Mouse (Mus musculus) midbrain, embryonic 11.5 days (tissue): ENCODE measurements around the gene Shc2. TPM values are rescaled to one million over a fixed set of nuclear protein-coding genes. Genes with fewer than 3 reads are reported as not detected.

Source experiments
- ATAC-seq: fragments of 200-750 bp; cut with Nextera tagmentation; 2 replicates; pipeline ENCODE4 v1.8.0; 2017; ENCODE audit warnings: moderate TSS enrichment, moderate library complexity; ENCODE audit not compliant: low FRiP score
- DNase-seq: peaks from one replicate; pipeline ENCODE4 v3.0.0; 2015; ENCODE audit warnings: low spot score; ENCODE audit errors: missing footprints
- H3K27ac ChIP-seq: fragments of 300-500 bp; sonication (generic); 2 replicates; pipeline ENCODE4 v1.5.1; 2014; ENCODE audit warnings: low read depth, low read length
- H3K27me3 ChIP-seq: fragments of 300-500 bp; sonication (generic); 2 replicates; pipeline ENCODE4 v1.6.1; 2014; ENCODE audit warnings: mild to moderate bottlenecking, low read length, moderate library complexity, mixed read lengths; ENCODE audit not compliant: control insufficient read depth, insufficient read depth
- H3K36me3 ChIP-seq: fragments of 300-500 bp; sonication (generic); 2 replicates; pipeline ENCODE4 v1.6.1; 2014; ENCODE audit warnings: mild to moderate bottlenecking, low read length, moderate library complexity, mixed read lengths; ENCODE audit not compliant: control insufficient read depth, insufficient read depth
- H3K4me1 ChIP-seq: fragments of 300-500 bp; sonication (generic); 2 replicates; pipeline ENCODE4 v1.6.1; 2014; ENCODE audit warnings: low read length; ENCODE audit not compliant: control insufficient read depth, insufficient read depth
- H3K4me2 ChIP-seq: fragments of 300-500 bp; sonication (generic); 2 replicates; pipeline ENCODE4 v1.6.1; 2014; ENCODE audit warnings: mild to moderate bottlenecking, moderate library complexity
- H3K4me3 ChIP-seq: fragments of 300-500 bp; sonication (generic); 2 replicates; pipeline ENCODE4 v1.5.1; 2014; ENCODE audit warnings: low read depth, low read length
- H3K9ac ChIP-seq: fragments of 300-500 bp; sonication (generic); 2 replicates; pipeline ENCODE4 v1.6.1; 2014; ENCODE audit warnings: low read length
- H3K9me3 ChIP-seq: fragments of 300-500 bp; sonication (generic); 2 replicates; pipeline ENCODE4 v1.6.1; 2016; ENCODE audit warnings: low read length; ENCODE audit not compliant: control insufficient read depth
- WGBS: fragments of 180-500 bp; shearing (Covaris S2); extraction: QIAGEN DNeasy Blood & Tissue Kit; methylation state at CpG from one replicate; pipeline ENCODE4 v1.1.7; 2014; 5-methylcytosine and 5-hydroxymethylcytosine counted together
- polyA plus RNA-seq: library from polyadenylated mRNA; unstranded; fragments of >200 nt; fragmentation: Nextera tagmentation; extraction: Ambion mirVana; gene quantifications from 2 replicates; pipeline ENCODE4 v1.2.1, GENCODE M21; 2014

The Shc2 gene
- polyA plus RNA-seq, 1 experiment from 2014 or later: 13.0 TPM

GRCm38 (mm10) chr10:79668771-79669575, 31.3 kb upstream of the Shc2 start, which contains the start of gene Tpgs1:
Tpgs1 (plus strand) TSS chr10:79669369.
- ATAC-seq (peak; percentile 80), DNase-seq (peak; percentile 100)
- Histone ChIP-seq H3K4me1 (peaks cover 17% of the 10 kb centered on the region), H3K27ac (peak within 1 kb of the TSS; percentile 96), H3K27me3 (no peaks in the 10 kb centered on the region), H3K9ac (peak within 1 kb of the TSS; percentile 92), H3K4me3 (peak within 1 kb of the TSS; percentile 95), H3K9me3 (no peaks in the 10 kb centered on the region), H3K4me2 (peak within 1 kb of the TSS; percentile 79), H3K36me3 (no peaks in the 10 kb centered on the region)
- under 1% methylated on average over 45 of the region's 45 CpGs for WGBS

GRCm38 (mm10) chr10:79668076-79668475, 30.4 kb upstream of the Shc2 start:
- H3K4me1 ChIP-seq: peaks cover 17% of the 10 kb centered on the region
- WGBS: 86% methylated on average over 5 of the region's 5 CpGs
- no peaks in the 10 kb centered on the region for H3K9me3 ChIP-seq
- H3K4me2 ChIP-seq: no peak overlapping the region; the same call in 1 of the 2 replicates
- H3K27me3 ChIP-seq: no peaks in the 10 kb centered on the region
- H3K27ac ChIP-seq: peak overlapping the region; percentile 96; the same call in 1 of the 2 replicates
- H3K9ac ChIP-seq: peak overlapping the region; percentile 33; the same call in 1 of the 2 replicates
- no peak for DNase-seq
- H3K4me3 ChIP-seq: no peak overlapping the region
- no peaks in the 10 kb centered on the region for H3K36me3 ChIP-seq
- ATAC-seq: no peak

DNA sequence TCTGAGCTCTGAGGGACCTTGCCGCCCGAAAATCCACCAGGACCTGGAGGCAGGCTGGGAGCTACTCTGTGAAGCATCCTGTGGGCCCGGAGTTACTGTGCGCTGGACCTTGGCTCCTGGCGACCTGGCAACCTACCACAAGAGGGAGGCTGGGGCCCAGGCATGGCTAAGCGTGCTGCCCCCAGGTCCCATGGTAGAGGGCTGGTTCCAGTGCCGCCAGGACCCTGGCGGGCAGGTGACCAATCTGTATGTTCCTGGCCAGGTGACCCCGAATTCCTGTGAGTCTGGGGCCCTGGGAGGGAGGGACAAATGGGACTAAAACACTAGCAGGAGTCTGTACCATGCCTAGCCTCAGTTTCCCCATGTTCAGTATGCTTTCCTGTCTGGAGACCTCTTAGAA, 28.8 kb upstream of the Shc2 start:
- Histone ChIP-seq H3K9me3 (no peaks in the 10 kb centered on the region), H3K4me2 (no peak overlapping the region), H3K4me1 (peaks cover 17% of the 10 kb centered on the region), H3K4me3 (no peak overlapping the region), H3K36me3 (no peaks in the 10 kb centered on the region), H3K27ac (no peak overlapping the region), H3K27me3 (no peaks in the 10 kb centered on the region), H3K9ac (no peak overlapping the region)
- WGBS: 66% methylated on average over 9 of the region's 9 CpGs
- no peak for DNase-seq
- no peak for ATAC-seq

- H3K4me2 ChIP-seq: no peak overlapping the region
- H3K9me3 ChIP-seq: no peaks in the 10 kb centered on the region
- H3K27me3 ChIP-seq: no peaks in the 10 kb centered on the region
- H3K4me3 ChIP-seq: no peak overlapping the region
- DNase-seq: no peak
- 91% methylated on average over 8 of the region's 8 CpGs for WGBS
- H3K36me3 ChIP-seq: no peaks in the 10 kb centered on the region
- H3K27ac ChIP-seq: no peak overlapping the region
- H3K9ac ChIP-seq: no peak overlapping the region
- H3K4me1 ChIP-seq: peaks cover 6% of the 10 kb centered on the region
- ATAC-seq: no peak
Observed at GRCm38 (mm10) chr10:79665051-79665450, 27.3 kb upstream of the Shc2 start.

DNA sequence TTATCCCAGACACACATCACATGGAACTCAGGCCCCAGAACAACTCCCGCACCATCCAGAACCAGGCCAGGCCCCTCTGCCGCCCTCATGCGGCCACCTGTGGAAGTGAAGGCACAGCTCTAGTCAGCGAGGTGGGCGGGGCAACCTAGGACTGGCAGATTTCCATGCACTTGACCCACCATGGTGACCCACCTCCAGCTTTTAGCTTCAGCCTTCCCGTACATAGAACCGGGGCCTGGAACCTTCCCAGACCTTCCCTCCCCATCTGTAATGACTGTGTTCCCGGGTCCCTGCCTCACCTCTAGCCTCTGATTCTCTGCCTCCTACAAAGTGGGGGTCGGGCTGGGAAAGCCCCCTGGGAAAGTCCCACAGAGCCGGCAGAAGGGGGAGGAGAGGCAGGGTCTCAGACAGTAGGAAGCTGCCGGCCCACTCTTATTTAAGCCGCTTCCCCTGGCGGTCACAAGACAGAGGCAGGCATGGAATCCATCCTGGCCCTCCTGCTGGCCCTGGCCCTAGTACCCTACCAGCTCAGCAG, 26.5 kb upstream of the Shc2 start, which contains the start of gene Madcam1:
Gene Madcam1, plus strand, starts transcription at position 429 of the 535 bp plus-strand sequence.
- Histone ChIP-seq H3K9me3 (no peaks in the 10 kb centered on the region), H3K27me3 (no peaks in the 10 kb centered on the region), H3K4me2 (no peak within 1 kb of the TSS), H3K4me1 (peaks cover 5% of the 10 kb centered on the region; the same call in 1 of the 2 replicates), H3K36me3 (no peaks in the 10 kb centered on the region), H3K4me3 (no peak within 1 kb of the TSS), H3K9ac (no peak within 1 kb of the TSS), H3K27ac (no peak within 1 kb of the TSS)
- peak; percentile 99 for DNase-seq
- 13% methylated on average over 13 of the region's 13 CpGs for WGBS
- peak; percentile 25 for ATAC-seq

DNA sequence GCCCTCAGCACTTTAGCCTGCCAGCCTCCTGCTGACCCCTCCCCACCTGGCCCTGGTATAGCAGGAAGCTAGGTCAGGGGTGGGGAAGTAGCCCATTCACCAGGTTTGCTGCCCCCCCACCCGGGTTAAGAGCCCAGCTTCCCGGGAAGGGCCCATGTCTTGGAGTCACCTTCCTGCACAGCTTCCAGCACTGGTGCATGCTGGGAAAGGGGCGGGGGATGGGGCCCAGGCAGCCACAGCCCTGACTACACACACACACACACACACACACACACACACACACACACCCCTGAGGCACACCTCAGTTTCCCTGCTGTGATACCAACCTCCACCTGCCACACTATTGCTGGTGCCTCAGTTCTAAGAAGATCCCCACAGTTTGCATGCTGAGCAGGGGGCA, 24.1 kb upstream of the Shc2 start:
- 57% methylated on average over 3 of the region's 3 CpGs for WGBS
- ATAC-seq (no peak), DNase-seq (no peak)
- Histone ChIP-seq H3K4me2 (no peak overlapping the region), H3K4me1 (no peaks in the 10 kb centered on the region), H3K4me3 (no peak overlapping the region), H3K9ac (no peak overlapping the region), H3K36me3 (no peaks in the 10 kb centered on the region), H3K9me3 (no peaks in the 10 kb centered on the region), H3K27me3 (no peaks in the 10 kb centered on the region), H3K27ac (no peak overlapping the region)

DNA sequence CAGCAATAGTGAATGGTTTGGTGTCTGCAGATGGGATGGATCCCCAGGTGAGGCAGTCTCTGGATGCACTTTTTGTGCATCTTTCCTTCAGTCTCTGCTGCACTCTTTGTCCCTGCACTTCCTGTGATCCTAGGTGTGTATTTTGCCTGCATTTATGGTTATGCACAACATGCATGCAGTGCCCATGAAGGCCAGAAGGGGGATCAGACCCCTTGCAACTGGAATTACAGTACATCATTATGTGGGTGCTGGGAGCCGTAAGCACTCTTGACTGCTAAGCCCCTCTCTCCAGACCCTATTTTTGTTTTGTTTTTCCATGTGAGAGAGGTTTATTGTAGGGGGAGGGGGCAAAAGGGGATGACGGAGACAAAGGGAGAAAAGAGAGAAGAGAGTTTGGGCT, 22.6 kb upstream of the Shc2 start:
- H3K4me2 ChIP-seq: no peak overlapping the region
- WGBS: 86% methylated on average over 2 of the region's 2 CpGs
- H3K36me3 ChIP-seq: no peaks in the 10 kb centered on the region
- DNase-seq (peak; percentile 79), ATAC-seq (no peak)
- no peak overlapping the region for H3K4me3 ChIP-seq
- no peak overlapping the region for H3K9ac ChIP-seq
- no peaks in the 10 kb centered on the region for H3K4me1 ChIP-seq
- H3K27ac ChIP-seq: no peak overlapping the region
- no peaks in the 10 kb centered on the region for H3K9me3 ChIP-seq
- H3K27me3 ChIP-seq: no peaks in the 10 kb centered on the region

DNA sequence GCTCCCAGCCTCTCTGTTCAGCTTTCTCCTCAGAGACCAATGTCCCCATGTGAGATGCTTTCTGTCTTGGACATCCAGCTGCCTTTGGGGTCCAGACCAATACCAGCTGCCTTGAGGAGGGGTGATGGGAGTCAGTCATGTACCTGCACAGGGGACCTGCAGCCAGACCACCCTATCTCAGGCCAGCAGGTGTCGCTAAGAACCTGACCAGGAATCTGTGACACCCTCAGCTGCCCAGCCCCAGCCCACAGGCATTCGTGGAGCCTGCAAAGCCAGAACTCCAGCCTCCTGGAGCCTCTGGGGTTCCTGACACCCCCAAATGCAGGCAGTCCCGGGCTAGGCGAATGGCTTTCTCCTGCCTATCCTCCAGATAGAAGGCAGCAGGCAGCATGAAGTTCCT, 21.1 kb upstream of the Shc2 start:
- H3K4me2 ChIP-seq: no peak overlapping the region
- DNase-seq (no peak), ATAC-seq (no peak)
- WGBS: 20% methylated on average over 4 of the region's 4 CpGs
- no peak overlapping the region for H3K9ac ChIP-seq
- H3K36me3 ChIP-seq: no peaks in the 10 kb centered on the region
- H3K4me3 ChIP-seq: no peak overlapping the region
- H3K9me3 ChIP-seq: no peaks in the 10 kb centered on the region
- no peaks in the 10 kb centered on the region for H3K27me3 ChIP-seq
- peaks cover 8% of the 10 kb centered on the region for H3K4me1 ChIP-seq
- no peak overlapping the region for H3K27ac ChIP-seq

DNA sequence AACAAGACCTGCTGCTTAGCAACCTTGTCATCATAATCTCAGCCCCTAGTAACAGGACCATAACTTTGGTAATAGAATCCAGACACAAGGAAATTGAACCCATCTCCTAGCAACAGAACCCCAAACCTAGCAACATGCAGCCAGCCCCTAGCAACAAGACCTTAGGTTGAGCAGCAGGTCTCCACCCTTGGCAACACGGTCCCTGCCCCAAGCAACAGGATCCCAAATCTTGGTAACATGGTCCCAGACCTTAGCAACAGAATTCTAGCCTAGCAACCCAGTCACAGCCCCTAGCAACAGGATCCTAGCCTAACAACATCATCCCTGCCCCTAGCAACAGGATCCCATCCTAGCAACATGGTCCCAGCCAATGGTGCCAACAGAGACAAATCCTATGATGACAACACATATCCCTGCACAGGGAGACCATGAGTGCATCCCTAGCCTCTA, 17.3 kb upstream of the Shc2 start:
- Histone ChIP-seq H3K9ac (no peak overlapping the region), H3K9me3 (no peaks in the 10 kb centered on the region), H3K4me2 (no peak overlapping the region), H3K4me3 (no peak overlapping the region), H3K36me3 (no peaks in the 10 kb centered on the region), H3K4me1 (peaks cover 8% of the 10 kb centered on the region), H3K27ac (no peak overlapping the region), H3K27me3 (no peaks in the 10 kb centered on the region; the same call in 1 of the 2 replicates)
- DNase-seq: peak; percentile 94
- 9% methylated on average over 1 of the region's 1 CpGs for WGBS
- peak; percentile 89 for ATAC-seq
